Mouse (Mus musculus) olfactory bulb, adult 2 months (tissue): Measurements from ENCODE around the gene Snx30.

ENCODE experiments used
- CTCF ChIP-seq: fragments of 200-500 bp; IDR thresholded peaks from 2 replicates; pipeline ENCODE4 v1.5.1; 2012; ENCODE audit warnings: low read depth, mild to moderate bottlenecking, low read length, moderate library complexity; ENCODE audit not compliant: insufficient read depth
- POLR2A ChIP-seq: fragments of 200-500 bp; IDR thresholded peaks from 2 replicates; pipeline ENCODE4 v1.6.1; 2012; ENCODE audit warnings: mild to moderate bottlenecking, low read depth, low read length, moderate library complexity; ENCODE audit not compliant: insufficient read depth

DNA sequence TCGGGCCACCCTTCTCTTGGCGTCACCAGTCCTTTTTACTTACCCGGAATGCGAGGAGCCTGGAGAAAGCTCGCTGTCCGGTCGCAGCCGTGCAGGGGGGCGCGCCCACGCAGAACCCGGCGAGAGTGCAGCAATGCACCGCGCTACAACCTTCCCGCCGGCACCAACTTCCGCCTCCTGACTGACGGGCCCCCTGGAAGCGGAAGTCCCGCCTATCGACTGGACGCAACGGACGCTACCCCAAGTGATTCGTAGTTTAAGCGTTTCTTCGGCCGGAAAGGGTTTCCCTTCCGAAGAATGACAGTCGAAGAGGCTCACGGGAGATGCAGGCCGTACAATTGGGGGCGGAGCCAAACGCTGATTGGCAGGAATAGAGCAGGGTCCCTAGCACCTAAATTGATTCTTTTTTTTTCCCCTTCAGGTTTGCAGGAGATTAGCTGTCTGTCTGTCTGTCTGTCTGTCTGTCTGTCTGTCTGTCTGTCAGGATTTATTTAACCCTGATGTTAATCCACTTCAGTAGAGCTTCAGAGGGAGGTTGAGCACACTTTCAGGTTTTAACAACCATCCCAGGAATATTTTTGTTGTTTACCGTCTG is 21.9 kb upstream of the Snx30 start:
- TF ChIP-seq CTCF (no peak), POLR2A (peak; percentile 63; the same call in 1 of the 2 replicates)
